Mouse (Mus musculus) embryonic facial prominence, embryonic 12.5 days (tissue): Measurements from ENCODE around the gene Lgmn. TPM values are rescaled to one million over a fixed set of nuclear protein-coding genes. Genes with fewer than 3 reads are reported as not detected.

Source experiments
- polyA plus RNA-seq: library from polyadenylated mRNA; unstranded; fragments of >200 nt; fragmentation: Nextera tagmentation; extraction: Ambion mirVana; gene quantifications from 2 replicates; pipeline ENCODE4 v1.2.1, GENCODE M21; 2016

Gene Lgmn
- polyA plus RNA-seq, 1 experiment from 2014 or later, result 70.6 TPM

Other genes with a start within 250 kb of the Lgmn start
- gene Rin3, start 156.8 kb downstream of the Lgmn start, polyA plus RNA-seq, result 4.4 and 5.5 TPM in 2 replicates
- 35.9 and 41.2 TPM in 2 replicates for gene Golga5, start 29.3 kb upstream of the Lgmn start, polyA plus RNA-seq
- gene Chga, start 115.2 kb upstream of the Lgmn start, polyA plus RNA-seq, result 10.1 and 12.2 TPM in 2 replicates